Mouse (Mus musculus): ENCODE data around the gene Dner. TPM values are rescaled to one million over a fixed set of nuclear protein-coding genes. Genes with fewer than 3 reads are reported as not detected.
A peak's percentile ranks its signal among the peaks of the same experiment; 100 is the strongest.

Dner gene
- polyA plus RNA-seq, 1 experiment from 2014 or later = 28.5 TPM

- no peak for ATAC-seq (replicated peaks; ENCODE audit: low FRiP score)
- Histone ChIP-seq H3K27me3 (ENCODE audit: control insufficient read depth, insufficient read depth, low read length) (no peaks in the 10 kb centered on the region), H3K9me3 (ENCODE audit: control insufficient read depth, low read length) (no peaks in the 10 kb centered on the region), H3K4me2 (ENCODE audit: low read depth, low read length, severe bottlenecking) (no peak overlapping the region), H3K36me3 (ENCODE audit: control insufficient read depth, insufficient read depth, low read length) (no peaks in the 10 kb centered on the region), H3K27ac (ENCODE audit: low read depth, low read length) (no peak overlapping the region), H3K4me3 (ENCODE audit: low read depth, low read length) (no peak overlapping the region), H3K9ac (ENCODE audit: low read length) (no peak overlapping the region), H3K4me1 (replicated peaks; ENCODE audit: control insufficient read depth, insufficient read depth, low read length) (no peaks in the 10 kb centered on the region)
- 89% methylated on average over 1 of the region's 1 CpGs for WGBS
- DNase-seq (ENCODE audit: low spot score) = no peak
Observed at GRCm38 (mm10) chr1:84382709-84383108, 313.3 kb downstream of the Dner start.

DNA sequence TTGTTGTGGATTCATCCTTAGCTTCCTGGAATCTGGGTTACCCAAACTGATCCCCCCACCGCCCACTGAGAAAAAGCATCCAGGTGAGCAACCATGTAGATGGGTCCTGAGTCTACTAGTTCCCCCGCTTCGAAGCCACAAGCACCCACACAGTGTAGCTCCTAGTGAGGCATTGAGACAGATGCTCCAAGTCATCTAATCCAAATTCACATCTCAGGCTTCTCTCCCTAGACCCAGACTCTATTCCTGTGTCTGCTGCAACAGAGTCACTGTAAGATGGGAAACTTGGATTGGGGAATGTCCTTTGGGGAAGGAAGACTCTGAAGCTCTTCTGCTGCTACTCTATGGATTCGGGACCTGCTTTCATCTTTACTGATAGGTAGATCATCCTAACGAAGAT is 314.0 kb downstream of the Dner start:
- 92% methylated on average over 5 of the region's 5 CpGs for WGBS
- DNase-seq (ENCODE audit: low spot score) = no peak

DNA sequence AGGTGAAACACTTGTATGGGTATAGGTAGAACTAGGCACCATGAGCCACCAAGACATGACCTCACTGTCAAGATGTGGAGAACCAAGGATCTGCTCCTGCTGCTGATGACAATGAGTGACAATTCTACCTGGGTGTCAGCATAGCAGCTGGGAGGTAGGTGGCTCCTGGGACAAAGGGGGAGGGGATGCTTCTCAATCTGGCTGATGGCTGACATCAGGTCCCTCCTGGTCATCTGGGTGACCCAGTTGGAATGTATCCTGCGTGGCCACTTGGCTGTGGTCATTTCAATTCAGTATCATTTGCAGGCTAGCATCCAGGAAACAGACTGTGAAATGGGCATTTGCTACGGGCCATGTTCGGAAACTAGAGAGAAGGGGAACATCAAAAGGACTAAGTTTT is 315.1 kb downstream of the Dner start:
- ATAC-seq (replicated peaks; ENCODE audit: low FRiP score) (no peak), DNase-seq (ENCODE audit: low spot score) (peak; percentile 27)
- H3K27ac ChIP-seq (ENCODE audit: low read depth, low read length) = no peak overlapping the region
- no peaks in the 10 kb centered on the region for H3K27me3 ChIP-seq (ENCODE audit: control insufficient read depth, insufficient read depth, low read length)
- H3K9me3 ChIP-seq (ENCODE audit: control insufficient read depth, low read length) = no peaks in the 10 kb centered on the region
- no peaks in the 10 kb centered on the region for H3K36me3 ChIP-seq (ENCODE audit: control insufficient read depth, insufficient read depth, low read length)
- no peak overlapping the region for H3K9ac ChIP-seq (ENCODE audit: low read length)
- H3K4me3 ChIP-seq (ENCODE audit: low read depth, low read length) = no peak overlapping the region
- H3K4me1 ChIP-seq (replicated peaks; ENCODE audit: control insufficient read depth, insufficient read depth, low read length) = no peaks in the 10 kb centered on the region
- no peak overlapping the region for H3K4me2 ChIP-seq (ENCODE audit: low read depth, low read length, severe bottlenecking)
- WGBS = 80% methylated on average over 3 of the region's 3 CpGs

More for the DNA sequence above, 314.0 kb downstream of the Dner start:
- H3K27me3 ChIP-seq (ENCODE audit: control insufficient read depth, insufficient read depth, low read length) = no peaks in the 10 kb centered on the region
- H3K27ac ChIP-seq (ENCODE audit: low read depth, low read length) = no peak overlapping the region
- H3K4me1 ChIP-seq (replicated peaks; ENCODE audit: control insufficient read depth, insufficient read depth, low read length) = no peaks in the 10 kb centered on the region
- no peaks in the 10 kb centered on the region for H3K9me3 ChIP-seq (ENCODE audit: control insufficient read depth, low read length)
- H3K36me3 ChIP-seq (ENCODE audit: control insufficient read depth, insufficient read depth, low read length) = no peaks in the 10 kb centered on the region
- H3K4me2 ChIP-seq (ENCODE audit: low read depth, low read length, severe bottlenecking) = no peak overlapping the region
- no peak overlapping the region for H3K9ac ChIP-seq (ENCODE audit: low read length)
- H3K4me3 ChIP-seq (ENCODE audit: low read depth, low read length) = no peak overlapping the region
- ATAC-seq (replicated peaks; ENCODE audit: low FRiP score) = no peak

GRCm38 (mm10) chr1:84367733-84368132 is 328.3 kb downstream of the Dner start:
- Histone ChIP-seq H3K9me3 (ENCODE audit: control insufficient read depth, low read length) (no peaks in the 10 kb centered on the region), H3K4me1 (replicated peaks; ENCODE audit: control insufficient read depth, insufficient read depth, low read length) (no peaks in the 10 kb centered on the region), H3K4me3 (ENCODE audit: low read depth, low read length) (no peak overlapping the region), H3K27me3 (ENCODE audit: control insufficient read depth, insufficient read depth, low read length) (no peaks in the 10 kb centered on the region), H3K9ac (ENCODE audit: low read length) (no peak overlapping the region), H3K27ac (ENCODE audit: low read depth, low read length) (no peak overlapping the region), H3K4me2 (ENCODE audit: low read depth, low read length, severe bottlenecking) (no peak overlapping the region), H3K36me3 (ENCODE audit: control insufficient read depth, insufficient read depth, low read length) (no peaks in the 10 kb centered on the region)
- no peak for ATAC-seq (replicated peaks; ENCODE audit: low FRiP score)
- DNase-seq (ENCODE audit: low spot score) = no peak
- WGBS = 84% methylated on average over 3 of the region's 3 CpGs

GRCm38 (mm10) chr1:84366553-84366952 is 329.5 kb downstream of the Dner start:
- H3K9ac ChIP-seq (ENCODE audit: low read length) = no peak overlapping the region

DNA sequence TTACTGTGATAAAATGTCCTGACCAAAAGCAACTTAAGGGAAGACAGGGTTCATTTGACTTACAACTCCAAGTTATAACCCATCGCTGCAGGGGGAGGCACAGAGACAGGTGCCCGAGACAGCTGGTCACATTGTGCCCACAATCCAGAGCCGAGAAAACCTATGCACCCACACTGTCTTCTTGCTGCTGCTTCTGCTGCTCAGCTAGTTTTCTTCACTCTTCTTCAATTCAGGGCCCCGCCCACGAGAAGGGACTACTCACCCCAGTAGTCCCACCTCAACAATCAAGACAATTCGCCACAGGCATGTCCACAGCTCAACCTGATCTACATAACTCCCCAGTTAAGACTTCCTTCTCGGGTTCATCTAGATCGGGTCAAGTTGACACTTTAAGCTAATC is 332.1 kb downstream of the Dner start, which contains the start of gene Pid1:
Pid1 (minus strand) TSS at position 214 of the 400 bp plus-strand sequence.
- Histone ChIP-seq H3K4me3 (ENCODE audit: low read depth, low read length) (no peak within 1 kb of the TSS), H3K9ac (ENCODE audit: low read length) (no peak within 1 kb of the TSS), H3K4me2 (ENCODE audit: low read depth, low read length, severe bottlenecking) (no peak within 1 kb of the TSS), H3K27me3 (ENCODE audit: control insufficient read depth, insufficient read depth, low read length) (no peaks in the 10 kb centered on the region), H3K27ac (ENCODE audit: low read depth, low read length) (no peak within 1 kb of the TSS), H3K36me3 (ENCODE audit: control insufficient read depth, insufficient read depth, low read length) (no peaks in the 10 kb centered on the region), H3K4me1 (replicated peaks; ENCODE audit: control insufficient read depth, insufficient read depth, low read length) (no peaks in the 10 kb centered on the region), H3K9me3 (ENCODE audit: control insufficient read depth, low read length) (no peaks in the 10 kb centered on the region)
- WGBS = 86% methylated on average over 8 of the region's 8 CpGs
- ATAC-seq (replicated peaks; ENCODE audit: low FRiP score) (no peak), DNase-seq (ENCODE audit: low spot score) (no peak)

More at GRCm38 (mm10) chr1:84366553-84366952, 329.5 kb downstream of the Dner start:
- Histone ChIP-seq H3K9me3 (ENCODE audit: control insufficient read depth, low read length) (no peaks in the 10 kb centered on the region), H3K4me1 (replicated peaks; ENCODE audit: control insufficient read depth, insufficient read depth, low read length) (no peaks in the 10 kb centered on the region), H3K27me3 (ENCODE audit: control insufficient read depth, insufficient read depth, low read length) (no peaks in the 10 kb centered on the region), H3K36me3 (ENCODE audit: control insufficient read depth, insufficient read depth, low read length) (no peaks in the 10 kb centered on the region), H3K4me3 (ENCODE audit: low read depth, low read length) (no peak overlapping the region), H3K4me2 (ENCODE audit: low read depth, low read length, severe bottlenecking) (no peak overlapping the region), H3K27ac (ENCODE audit: low read depth, low read length) (no peak overlapping the region)
- ATAC-seq (replicated peaks; ENCODE audit: low FRiP score) = no peak
- DNase-seq (ENCODE audit: low spot score) = no peak
- 72% methylated on average over 3 of the region's 3 CpGs for WGBS

DNA sequence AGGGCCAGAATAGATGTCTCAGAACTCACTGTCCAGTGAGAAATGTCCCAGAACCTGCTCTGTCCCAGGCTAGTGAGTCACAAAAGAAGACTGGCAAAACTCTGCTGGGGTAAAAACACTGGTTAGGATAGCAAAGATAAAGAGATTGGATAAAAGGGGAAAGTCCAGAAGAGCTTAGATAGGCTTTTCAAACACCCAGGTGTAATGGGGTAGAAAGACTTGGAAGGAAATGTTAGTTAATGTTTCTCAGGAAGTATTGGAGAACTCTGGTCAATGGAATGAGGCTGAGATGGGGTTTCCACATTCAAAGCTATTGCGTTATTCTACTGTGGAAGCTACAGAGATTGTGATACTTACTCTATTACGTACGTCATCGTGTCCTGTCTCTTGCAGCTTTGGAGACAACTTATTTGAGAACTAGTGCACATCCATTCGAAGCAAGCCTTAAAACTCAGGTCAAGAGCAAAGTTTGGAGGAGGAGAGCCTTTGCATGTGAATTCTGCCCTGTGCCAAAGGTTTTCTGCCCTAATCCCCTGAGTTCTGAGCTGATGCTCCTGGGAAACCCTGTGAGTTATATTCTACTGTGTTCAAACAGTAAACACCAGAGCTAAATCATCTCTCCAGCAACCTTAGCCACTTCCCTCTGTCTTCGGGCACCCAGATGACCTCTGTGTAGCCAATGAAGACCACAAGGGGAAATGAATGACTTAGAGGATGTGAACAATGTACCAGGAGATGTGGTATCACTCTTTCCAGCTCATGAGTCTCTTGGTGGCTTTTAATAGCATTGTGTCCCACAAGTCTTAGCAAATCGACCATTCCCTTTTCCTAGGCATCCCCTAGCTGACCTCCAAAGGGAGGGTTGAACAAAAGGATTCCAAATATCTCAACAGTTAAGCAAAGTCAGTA is 333.1 kb downstream of the Dner start:
- WGBS = 87% methylated on average over 7 of the region's 7 CpGs
- Histone ChIP-seq H3K27ac (ENCODE audit: low read depth, low read length) (no peak overlapping the region), H3K27me3 (ENCODE audit: control insufficient read depth, insufficient read depth, low read length) (no peaks in the 10 kb centered on the region), H3K4me3 (ENCODE audit: low read depth, low read length) (no peak overlapping the region), H3K4me1 (replicated peaks; ENCODE audit: control insufficient read depth, insufficient read depth, low read length) (no peaks in the 10 kb centered on the region), H3K36me3 (ENCODE audit: control insufficient read depth, insufficient read depth, low read length) (no peaks in the 10 kb centered on the region), H3K4me2 (ENCODE audit: low read depth, low read length, severe bottlenecking) (no peak overlapping the region), H3K9ac (ENCODE audit: low read length) (no peak overlapping the region), H3K9me3 (ENCODE audit: control insufficient read depth, low read length) (no peaks in the 10 kb centered on the region)
- ATAC-seq (replicated peaks; ENCODE audit: low FRiP score) (no peak), DNase-seq (ENCODE audit: low spot score) (no peak)

GRCm38 (mm10) chr1:84362209-84362608 is 333.8 kb downstream of the Dner start:
- no peaks in the 10 kb centered on the region for H3K4me1 ChIP-seq (replicated peaks; ENCODE audit: control insufficient read depth, insufficient read depth, low read length)
- H3K27ac ChIP-seq (ENCODE audit: low read depth, low read length) = no peak overlapping the region
- H3K9me3 ChIP-seq (ENCODE audit: control insufficient read depth, low read length) = no peaks in the 10 kb centered on the region
- no peak overlapping the region for H3K4me3 ChIP-seq (ENCODE audit: low read depth, low read length)
- WGBS = 93% methylated on average over 1 of the region's 1 CpGs
- H3K36me3 ChIP-seq (ENCODE audit: control insufficient read depth, insufficient read depth, low read length) = no peaks in the 10 kb centered on the region
- ATAC-seq (replicated peaks; ENCODE audit: low FRiP score) = no peak
- no peak overlapping the region for H3K4me2 ChIP-seq (ENCODE audit: low read depth, low read length, severe bottlenecking)
- no peak overlapping the region for H3K9ac ChIP-seq (ENCODE audit: low read length)
- H3K27me3 ChIP-seq (ENCODE audit: control insufficient read depth, insufficient read depth, low read length) = no peaks in the 10 kb centered on the region
- no peak for DNase-seq (ENCODE audit: low spot score)

- WGBS = 79% methylated on average over 3 of the region's 3 CpGs
- H3K4me2 ChIP-seq (ENCODE audit: low read depth, low read length, severe bottlenecking) = no peak overlapping the region
- H3K36me3 ChIP-seq (ENCODE audit: control insufficient read depth, insufficient read depth, low read length) = no peaks in the 10 kb centered on the region
- no peak overlapping the region for H3K9ac ChIP-seq (ENCODE audit: low read length)
- no peak for ATAC-seq (replicated peaks; ENCODE audit: low FRiP score)
- H3K27me3 ChIP-seq (ENCODE audit: control insufficient read depth, insufficient read depth, low read length) = no peaks in the 10 kb centered on the region
- no peak overlapping the region for H3K4me3 ChIP-seq (ENCODE audit: low read depth, low read length)
- no peak for DNase-seq (ENCODE audit: low spot score)
- no peaks in the 10 kb centered on the region for H3K4me1 ChIP-seq (replicated peaks; ENCODE audit: control insufficient read depth, insufficient read depth, low read length)
- no peaks in the 10 kb centered on the region for H3K9me3 ChIP-seq (ENCODE audit: control insufficient read depth, low read length)
- no peak overlapping the region for H3K27ac ChIP-seq (ENCODE audit: low read depth, low read length)
Observed at GRCm38 (mm10) chr1:84361389-84361788, 334.6 kb downstream of the Dner start.

Measured in forebrain, embryonic 11.5 days (tissue).